Mouse (Mus musculus): ENCODE results near the gene Tnxb. TPM values are rescaled to one million over a fixed set of nuclear protein-coding genes. Genes with fewer than 3 reads are reported as not detected.
"Not testable (repeated sequence)": the region's sequence is repeated elsewhere in the genome, so short reads cannot be mapped to it uniquely, and the experiment has no call there.

The Tnxb gene
- polyA plus RNA-seq, 1 experiment from 2014 or later: 0.05 TPM

DNA sequence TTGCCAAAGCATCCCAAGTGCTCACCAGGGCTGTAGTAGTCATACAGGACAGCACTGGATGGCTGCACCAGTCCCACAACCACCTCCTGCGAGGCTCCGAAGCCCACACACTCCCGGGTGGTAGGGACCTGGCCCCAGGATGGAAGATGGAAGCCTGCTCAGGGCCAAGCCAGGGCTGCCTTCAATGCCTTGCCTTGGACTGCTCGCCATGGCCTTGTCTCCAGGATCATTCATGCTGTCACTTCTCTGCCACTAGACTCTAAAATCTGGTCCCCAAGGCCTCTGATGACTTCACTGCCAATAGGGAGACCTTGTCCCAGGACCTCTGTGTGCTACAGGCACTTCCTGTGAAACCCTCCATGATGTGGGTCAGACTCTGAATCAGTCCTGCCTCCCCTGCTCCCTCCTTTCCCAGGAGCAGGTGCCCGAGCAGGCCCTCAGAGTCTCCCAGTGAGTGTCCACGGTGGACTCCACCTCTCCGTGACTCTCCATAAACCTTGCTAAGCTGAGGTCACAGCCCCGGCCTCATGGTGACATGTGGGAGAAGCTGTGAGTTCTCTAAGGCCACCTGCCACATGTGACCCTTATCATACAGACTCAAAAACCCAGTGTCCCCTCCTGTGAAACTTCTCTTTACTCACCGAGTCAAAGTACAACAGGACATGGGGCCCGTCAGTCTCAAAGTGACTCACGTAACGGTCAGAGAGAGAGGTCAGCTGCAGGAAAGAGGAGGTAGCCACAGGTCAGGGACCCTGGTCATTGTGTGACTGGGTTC lies 59.6 kb downstream of the Tnxb start:
- H3K9ac ChIP-seq (replicated peaks); H3K9me3 ChIP-seq; H3K4me2 ChIP-seq (replicated peaks); ATAC-seq (replicated peaks); H3K27ac ChIP-seq (replicated peaks); H3K4me1 ChIP-seq; H3K36me3 ChIP-seq; H3K27me3 ChIP-seq; H3K4me3 ChIP-seq: not testable (repeated sequence)
- WGBS: 83% methylated on average over 12 of the region's 12 CpGs

DNA sequence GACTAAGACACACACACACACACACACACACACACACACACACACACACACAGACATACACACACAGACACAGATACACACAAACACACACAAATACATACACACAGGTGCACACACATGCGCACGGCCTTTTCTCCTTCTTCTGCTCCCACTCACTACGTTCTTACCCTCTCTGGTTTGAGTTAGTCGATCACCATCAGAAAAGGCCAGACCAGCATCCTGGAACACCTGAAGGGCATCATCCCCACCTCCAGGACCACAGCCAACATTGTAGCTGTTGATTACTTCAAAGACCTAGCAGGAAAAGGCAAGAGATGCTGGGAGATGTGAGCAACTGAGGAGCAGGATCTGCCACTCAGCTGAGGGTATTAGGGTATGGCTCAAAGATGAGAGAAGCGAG lies 67.1 kb downstream of the Tnxb start:
- not testable (repeated sequence) for H3K9me3 ChIP-seq; H3K4me2 ChIP-seq (replicated peaks); ATAC-seq (replicated peaks); H3K4me3 ChIP-seq; H3K27ac ChIP-seq (replicated peaks); H3K36me3 ChIP-seq; H3K9ac ChIP-seq (replicated peaks); H3K27me3 ChIP-seq; H3K4me1 ChIP-seq
- WGBS: 79% methylated on average over 5 of the region's 5 CpGs

DNA sequence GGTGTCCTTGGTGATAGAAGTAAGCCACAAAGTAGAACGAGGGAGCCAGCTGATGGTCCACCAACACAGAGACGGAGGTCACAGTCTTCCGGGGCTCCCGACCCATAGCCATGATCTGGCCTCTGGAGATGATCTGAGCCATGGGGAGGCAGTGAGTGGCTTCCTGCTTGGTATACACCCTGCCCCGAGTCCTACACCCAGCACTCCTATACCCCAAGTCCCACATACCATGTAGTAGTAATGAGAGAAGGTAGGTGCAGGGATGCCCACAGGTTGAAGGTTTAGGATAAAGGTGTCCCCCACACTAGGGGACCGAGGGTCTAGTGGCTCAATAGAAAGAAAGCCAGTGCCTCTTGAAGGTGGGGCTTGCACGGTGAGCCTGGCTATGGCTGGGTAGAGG lies 69.4 kb downstream of the Tnxb start:
- ATAC-seq (replicated peaks); H3K27ac ChIP-seq (replicated peaks); H3K9me3 ChIP-seq; H3K36me3 ChIP-seq; H3K9ac ChIP-seq (replicated peaks); H3K4me2 ChIP-seq (replicated peaks); H3K27me3 ChIP-seq; H3K4me1 ChIP-seq; H3K4me3 ChIP-seq: not testable (repeated sequence)
- 88% methylated on average over 7 of the region's 7 CpGs for WGBS

DNA sequence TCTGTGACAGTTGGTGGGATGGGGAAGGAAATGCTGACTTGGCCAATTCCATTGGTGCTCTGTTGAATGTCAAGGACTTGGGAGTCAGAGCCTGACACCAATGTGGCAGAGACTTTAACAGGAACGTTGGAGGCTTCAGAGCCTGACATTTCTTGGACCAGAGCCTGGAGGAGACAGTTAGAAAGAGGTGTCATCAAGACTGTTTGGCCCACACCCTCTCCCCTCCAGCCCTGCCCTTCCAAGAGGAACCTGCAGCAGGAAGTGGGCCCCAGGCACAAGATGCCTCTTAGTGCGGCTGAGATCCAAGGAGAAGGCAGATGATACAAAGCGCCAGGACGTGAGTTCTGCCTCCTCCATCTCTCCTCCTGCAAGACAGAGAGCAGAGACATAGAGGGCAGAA lies 69.9 kb downstream of the Tnxb start:
- H3K4me3 ChIP-seq: no peak overlapping the region
- WGBS: 87% methylated on average over 4 of the region's 4 CpGs
- no peaks in the 10 kb centered on the region for H3K27me3 ChIP-seq
- no peak for ATAC-seq (replicated peaks)
- H3K27ac ChIP-seq (replicated peaks): no peak overlapping the region
- H3K9ac ChIP-seq (replicated peaks): no peak overlapping the region
- no peaks in the 10 kb centered on the region for H3K36me3 ChIP-seq
- H3K4me2 ChIP-seq (replicated peaks): no peak overlapping the region
- no peaks in the 10 kb centered on the region for H3K9me3 ChIP-seq
- H3K4me1 ChIP-seq: no peaks in the 10 kb centered on the region

DNA sequence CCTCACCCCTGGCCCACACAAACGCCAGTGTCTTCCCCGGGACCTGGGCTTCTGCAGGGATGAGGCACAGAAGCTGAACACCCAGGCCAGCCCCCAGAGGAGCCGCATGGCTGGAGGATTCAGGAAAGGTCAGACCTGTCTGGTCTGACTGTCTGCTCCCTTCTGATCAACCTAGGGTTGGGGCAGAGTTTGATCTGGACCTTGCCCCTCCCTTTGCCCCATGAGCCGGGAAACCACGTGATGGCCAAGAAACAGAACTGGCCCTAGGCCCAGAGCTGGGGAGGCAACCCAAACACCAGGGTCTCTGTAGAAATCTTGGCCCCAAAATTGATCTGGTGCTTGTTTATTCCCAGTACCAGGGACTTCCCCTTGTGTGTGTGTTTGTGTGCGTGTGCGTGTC lies 73.4 kb downstream of the Tnxb start, which contains the start of gene C4b:
TSS of gene C4b (minus strand) at position 164 of the 400 bp plus-strand sequence.
- H3K36me3 ChIP-seq: no peaks in the 10 kb centered on the region
- H3K4me2 ChIP-seq (replicated peaks): no peak within 1 kb of the TSS
- 86% methylated on average over 7 of the region's 7 CpGs for WGBS

DNA sequence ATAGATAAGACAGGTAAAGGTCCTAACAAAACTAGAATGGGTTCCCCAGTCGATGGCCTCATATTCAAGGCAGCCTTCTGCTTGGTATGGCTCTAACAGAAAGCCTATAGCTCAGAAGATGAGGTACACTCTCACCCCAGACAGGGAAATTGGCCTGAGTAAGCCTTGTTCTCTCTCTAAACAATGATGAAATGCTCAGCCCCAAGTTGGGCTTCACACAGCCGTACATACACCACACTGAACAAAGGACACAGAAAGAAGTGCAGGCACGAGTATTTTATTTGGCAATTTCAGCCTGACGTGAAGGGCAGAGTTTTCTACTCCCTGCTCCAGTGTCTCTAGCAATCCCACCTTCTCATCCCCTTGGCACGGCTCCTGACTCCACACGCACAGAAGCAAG lies 73.9 kb downstream of the Tnxb start:
- Histone ChIP-seq H3K4me3 (no peak overlapping the region), H3K27me3 (no peaks in the 10 kb centered on the region), H3K36me3 (no peaks in the 10 kb centered on the region), H3K4me1 (no peaks in the 10 kb centered on the region), H3K9me3 (0 out of 2 replicates have a peak, but pooled peaks cover 6% of the 10 kb centered on the region), H3K27ac (replicated peaks) (no peak overlapping the region), H3K4me2 (replicated peaks) (no peak overlapping the region), H3K9ac (replicated peaks) (no peak overlapping the region)
- no peak for ATAC-seq (replicated peaks)
- WGBS: 81% methylated on average over 6 of the region's 6 CpGs

More for the DNA sequence above, 73.4 kb downstream of the Tnxb start, which contains the start of gene C4b:
- H3K4me1 ChIP-seq: no peaks in the 10 kb centered on the region
- H3K4me3 ChIP-seq: no peak within 1 kb of the TSS
- H3K9ac ChIP-seq (replicated peaks): no peak within 1 kb of the TSS
- ATAC-seq (replicated peaks): no peak
- no peak within 1 kb of the TSS for H3K27ac ChIP-seq (replicated peaks)
- no peaks in the 10 kb centered on the region for H3K27me3 ChIP-seq
- H3K9me3 ChIP-seq: 0 out of 2 replicates have a peak, but pooled peaks cover 2% of the 10 kb centered on the region

DNA sequence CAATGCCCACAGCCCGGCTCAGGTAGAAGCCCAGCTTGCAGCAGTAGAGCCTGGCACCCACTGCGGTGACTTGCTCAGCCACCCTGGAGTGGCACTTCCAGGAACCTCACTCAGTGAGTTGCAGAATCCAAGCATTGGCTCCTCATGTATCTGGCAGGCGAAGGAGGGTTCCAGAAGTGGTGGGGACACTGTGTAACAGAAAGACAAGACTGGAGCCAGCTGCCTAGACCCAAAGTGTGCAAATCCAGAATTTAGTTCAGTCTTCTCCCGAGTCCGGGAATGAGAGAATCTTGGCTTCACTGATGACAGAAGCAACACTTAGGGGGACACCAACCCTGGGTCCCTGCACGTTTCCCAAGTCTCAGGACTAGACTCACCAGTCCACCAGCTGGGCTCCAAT lies 74.3 kb downstream of the Tnxb start:
- not testable (repeated sequence) for H3K9me3 ChIP-seq

DNA sequence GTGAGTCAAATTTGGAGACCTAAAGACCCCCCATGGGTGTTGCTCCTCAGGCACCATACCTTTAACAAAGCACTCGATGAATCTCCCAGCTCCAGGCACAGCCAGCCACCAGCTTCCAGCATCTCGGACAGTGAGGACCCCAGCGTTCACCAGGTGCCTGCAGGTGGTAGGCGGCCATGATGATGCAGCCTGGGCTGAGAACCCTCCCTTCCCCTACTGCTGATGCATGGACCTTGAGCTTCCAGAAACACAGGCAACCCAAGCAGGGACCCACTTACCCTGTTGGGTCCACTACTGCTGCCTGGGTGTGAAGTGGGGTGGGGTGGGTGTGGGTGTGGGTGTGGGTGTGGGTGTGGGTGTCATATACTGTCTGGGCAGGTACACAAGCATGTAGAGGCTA lies 74.8 kb downstream of the Tnxb start:
- 88% methylated on average over 4 of the region's 4 CpGs for whole genome bisulfite sequencing

More for the DNA sequence above, 74.3 kb downstream of the Tnxb start:
- not testable (repeated sequence) for H3K27ac ChIP-seq (replicated peaks); H3K4me2 ChIP-seq (replicated peaks); H3K36me3 ChIP-seq; H3K27me3 ChIP-seq; H3K9ac ChIP-seq (replicated peaks); H3K4me1 ChIP-seq; ATAC-seq (replicated peaks); H3K4me3 ChIP-seq
- 85% methylated on average over 6 of the region's 6 CpGs for WGBS

DNA sequence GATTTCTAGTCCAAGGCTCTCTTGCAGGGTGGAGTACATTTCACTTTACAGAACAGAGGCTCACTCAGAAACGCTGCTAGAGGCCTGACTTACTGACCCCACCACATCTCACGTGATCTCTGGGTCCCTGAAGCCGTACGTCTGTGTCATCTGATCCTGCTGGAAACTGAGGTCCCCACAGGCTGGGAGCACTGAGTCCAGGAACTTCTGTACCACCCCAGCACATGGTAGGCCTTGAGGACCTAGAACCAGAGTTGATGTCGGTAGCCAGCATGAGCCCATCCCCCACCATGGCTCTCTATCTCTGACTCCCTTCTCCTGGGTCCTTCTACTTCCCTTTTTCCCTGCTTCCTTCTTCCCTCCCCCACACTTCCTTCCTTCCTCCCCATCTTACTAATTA lies 76.2 kb downstream of the Tnxb start:
- Histone ChIP-seq H3K27ac (replicated peaks) (no peak overlapping the region), H3K27me3 (no peaks in the 10 kb centered on the region), H3K4me3 (no peak overlapping the region), H3K36me3 (no peaks in the 10 kb centered on the region), H3K9ac (replicated peaks) (no peak overlapping the region), H3K9me3 (0 out of 2 replicates have a peak, but pooled peaks cover 6% of the 10 kb centered on the region), H3K4me2 (replicated peaks) (no peak overlapping the region), H3K4me1 (no peaks in the 10 kb centered on the region)
- no peak for ATAC-seq (replicated peaks)
- whole genome bisulfite sequencing: 84% methylated on average over 5 of the region's 5 CpGs

More for the DNA sequence above, 74.8 kb downstream of the Tnxb start:
- not testable (repeated sequence) for H3K4me2 ChIP-seq (replicated peaks); H3K27me3 ChIP-seq; H3K27ac ChIP-seq (replicated peaks); H3K9me3 ChIP-seq; ATAC-seq (replicated peaks); H3K36me3 ChIP-seq; H3K4me3 ChIP-seq; H3K9ac ChIP-seq (replicated peaks); H3K4me1 ChIP-seq

DNA sequence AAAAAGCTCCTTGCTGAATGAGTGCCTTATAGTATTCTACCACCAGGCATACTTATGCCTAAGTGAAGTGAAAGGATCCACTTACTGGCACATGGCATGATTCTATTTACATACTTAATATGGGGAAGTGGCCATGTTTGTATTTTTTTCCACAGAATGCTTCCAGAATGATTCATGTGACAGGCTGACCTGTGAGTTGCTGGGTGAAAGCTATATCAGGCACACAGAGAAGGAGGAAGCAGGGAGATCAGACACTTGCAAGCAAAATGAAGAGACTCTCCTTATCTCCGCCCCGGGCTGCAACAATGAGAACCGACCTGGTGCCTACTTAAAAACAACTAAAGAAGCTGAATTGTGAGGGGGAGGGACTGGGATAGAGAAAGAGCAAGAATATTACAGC lies 91.1 kb downstream of the Tnxb start:
- ATAC-seq (replicated peaks): no peak
- no peaks in the 10 kb centered on the region for H3K9me3 ChIP-seq

More for the DNA sequence above, 91.1 kb downstream of the Tnxb start:
- Histone ChIP-seq H3K4me2 (replicated peaks) (no peak overlapping the region), H3K4me1 (no peaks in the 10 kb centered on the region), H3K9ac (replicated peaks) (no peak overlapping the region), H3K4me3 (no peak overlapping the region), H3K27ac (replicated peaks) (no peak overlapping the region), H3K27me3 (no peaks in the 10 kb centered on the region), H3K36me3 (no peaks in the 10 kb centered on the region)
- 84% methylated on average over 3 of the region's 3 CpGs for WGBS

Other genes with a start within 250 kb of the Tnxb start
- gene Btnl4, start 193.2 kb upstream of the Tnxb start, polyA plus RNA-seq (2015; fragmentation: Nextera tagmentation; extraction: Ambion mirVana): not detected in 2 replicates
- not detected in 2 replicates for gene Btnl6, start 153.2 kb upstream of the Tnxb start, polyA plus RNA-seq (2015; fragmentation: Nextera tagmentation; extraction: Ambion mirVana)
- 5.8 and 6.1 TPM in 2 replicates for gene Notch4, start 106.3 kb upstream of the Tnxb start, polyA plus RNA-seq (2015; fragmentation: Nextera tagmentation; extraction: Ambion mirVana)
- 2.7 and 3.2 TPM in 2 replicates for gene Gpsm3, start 80.7 kb upstream of the Tnxb start, polyA plus RNA-seq (2015; fragmentation: Nextera tagmentation; extraction: Ambion mirVana)
- gene Pbx2, start 79.3 kb upstream of the Tnxb start, polyA plus RNA-seq (2015; fragmentation: Nextera tagmentation; extraction: Ambion mirVana): 6.8 and 7.5 TPM in 2 replicates
- gene Ager, start 72.7 kb upstream of the Tnxb start, polyA plus RNA-seq (2015; fragmentation: Nextera tagmentation; extraction: Ambion mirVana): 1.8 TPM in 2 replicates
- gene Rnf5, start 66.8 kb upstream of the Tnxb start, polyA plus RNA-seq (2015; fragmentation: Nextera tagmentation; extraction: Ambion mirVana): 313 and 321 TPM in 2 replicates
- gene Agpat1, start 66.3 kb upstream of the Tnxb start, polyA plus RNA-seq (2015; fragmentation: Nextera tagmentation; extraction: Ambion mirVana): 89.2 and 91.1 TPM in 2 replicates
- gene Egfl8, start 54.6 kb upstream of the Tnxb start, polyA plus RNA-seq (2015; fragmentation: Nextera tagmentation; extraction: Ambion mirVana): 6.1 and 7.4 TPM in 2 replicates
- gene Ppt2, start 42.0 kb upstream of the Tnxb start, polyA plus RNA-seq (2015; fragmentation: Nextera tagmentation; extraction: Ambion mirVana): 17.2 and 18.2 TPM in 2 replicates
- gene Prrt1, start 41.0 kb upstream of the Tnxb start, polyA plus RNA-seq (2015; fragmentation: Nextera tagmentation; extraction: Ambion mirVana): 6.8 and 7.4 TPM in 2 replicates
- gene Fkbpl, start 25.8 kb upstream of the Tnxb start, polyA plus RNA-seq (2015; fragmentation: Nextera tagmentation; extraction: Ambion mirVana): 15.3 and 15.8 TPM in 2 replicates
- 111 and 112 TPM in 2 replicates for gene Atf6b, start 23.4 kb upstream of the Tnxb start, polyA plus RNA-seq (2015; fragmentation: Nextera tagmentation; extraction: Ambion mirVana)
- 0.04 TPM in 1 of 2 replicates, not detected in the other for gene C4b, start 73.3 kb downstream of the Tnxb start, polyA plus RNA-seq (2015; fragmentation: Nextera tagmentation; extraction: Ambion mirVana)
- not detected in 2 replicates for gene Cyp21a1, start 134.0 kb downstream of the Tnxb start, polyA plus RNA-seq (2015; fragmentation: Nextera tagmentation; extraction: Ambion mirVana)
- 39.8 and 43.0 TPM in 2 replicates for gene Stk19, start 166.4 kb downstream of the Tnxb start, polyA plus RNA-seq (2015; fragmentation: Nextera tagmentation; extraction: Ambion mirVana)
- gene Dxo, start 166.5 kb downstream of the Tnxb start, polyA plus RNA-seq (2015; fragmentation: Nextera tagmentation; extraction: Ambion mirVana): 75.2 and 77.8 TPM in 2 replicates
- 59.6 and 59.7 TPM in 2 replicates for gene Skiv2l, start 179.7 kb downstream of the Tnxb start, polyA plus RNA-seq (2015; fragmentation: Nextera tagmentation; extraction: Ambion mirVana)
- gene Nelfe, start 179.9 kb downstream of the Tnxb start, polyA plus RNA-seq (2015; fragmentation: Nextera tagmentation; extraction: Ambion mirVana): 94.9 and 97.1 TPM in 2 replicates
- gene Cfb, start 192.0 kb downstream of the Tnxb start, polyA plus RNA-seq (2015; fragmentation: Nextera tagmentation; extraction: Ambion mirVana): 1.8 and 2.1 TPM in 2 replicates
- gene Zbtb12, start 208.9 kb downstream of the Tnxb start, polyA plus RNA-seq (2015; fragmentation: Nextera tagmentation; extraction: Ambion mirVana): 9.5 and 9.9 TPM in 2 replicates
- 0.17 TPM in 1 of 2 replicates, not detected in the other for gene Gm20547, start 211.5 kb downstream of the Tnxb start, polyA plus RNA-seq (2015; fragmentation: Nextera tagmentation; extraction: Ambion mirVana)
- gene C2, start 227.7 kb downstream of the Tnxb start, polyA plus RNA-seq (2015; fragmentation: Nextera tagmentation; extraction: Ambion mirVana): 0.77 and 1.5 TPM in 2 replicates
- gene Ehmt2, start 227.9 kb downstream of the Tnxb start, polyA plus RNA-seq (2015; fragmentation: Nextera tagmentation; extraction: Ambion mirVana): 108 and 111 TPM in 2 replicates
- gene Slc44a4, start 243.9 kb downstream of the Tnxb start, polyA plus RNA-seq (2015; fragmentation: Nextera tagmentation; extraction: Ambion mirVana): not detected in 2 replicates

Measured in forebrain, embryonic 15.5 days (tissue).